Mouse (Mus musculus): ENCODE data around the gene Plgrkt. TPM values are rescaled to one million over a fixed set of nuclear protein-coding genes. Genes with fewer than 3 reads are reported as not detected.
A peak's percentile ranks its signal among the peaks of the same experiment; 100 is the strongest.
"Not testable (repeated sequence)": the region's sequence is repeated elsewhere in the genome, so short reads cannot be mapped to it uniquely, and the experiment has no call there.

Gene Plgrkt
- total RNA-seq (2017) = 110 to 162 TPM (median 162 TPM) in 3 replicates

- ATAC-seq (replicated peaks; ENCODE audit: insufficient number of reproducible peaks, low FRiP score, low TSS enrichment, poor library complexity, severe bottlenecking) = peak; percentile 83
Observed at GRCm38 (mm10) chr19:29366969-29367622, at the start of gene Plgrkt, which contains the start of gene Cd274. Plgrkt (minus strand) TSS chr19:29367390. Cd274 (plus strand) TSS chr19:29367455.

DNA sequence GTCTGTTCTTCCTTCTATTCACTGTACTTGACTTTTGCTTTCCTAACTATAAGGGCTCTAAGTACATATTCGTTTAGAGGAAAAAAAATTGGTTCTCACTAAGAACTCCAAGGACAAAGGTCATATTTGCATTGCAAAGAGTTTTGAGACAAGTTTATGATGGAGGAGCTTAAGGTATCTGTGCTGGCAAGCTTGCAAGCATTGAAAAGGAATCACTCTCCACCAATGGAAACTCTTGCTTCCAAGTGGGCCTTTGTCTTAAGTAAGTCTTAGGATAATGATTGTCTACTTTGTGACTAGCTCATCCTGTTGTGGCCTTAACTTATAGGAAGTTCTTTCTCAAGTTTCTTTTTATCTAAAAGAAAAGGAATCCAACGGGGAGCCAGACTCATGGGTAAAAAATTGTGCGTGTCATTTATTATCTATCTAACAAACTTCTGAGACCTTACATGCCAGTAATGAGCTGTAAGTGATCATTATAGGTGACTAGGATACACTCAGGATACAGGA lies 49.3 kb upstream of the Plgrkt start:
- ATAC-seq (replicated peaks; ENCODE audit: insufficient number of reproducible peaks, low FRiP score, low TSS enrichment, poor library complexity, severe bottlenecking) = no peak

- not testable (repeated sequence) for ATAC-seq (replicated peaks; ENCODE audit: insufficient number of reproducible peaks, low FRiP score, low TSS enrichment, poor library complexity, severe bottlenecking)
Observed at GRCm38 (mm10) chr19:29414917-29415316, 47.7 kb upstream of the Plgrkt start.

DNA sequence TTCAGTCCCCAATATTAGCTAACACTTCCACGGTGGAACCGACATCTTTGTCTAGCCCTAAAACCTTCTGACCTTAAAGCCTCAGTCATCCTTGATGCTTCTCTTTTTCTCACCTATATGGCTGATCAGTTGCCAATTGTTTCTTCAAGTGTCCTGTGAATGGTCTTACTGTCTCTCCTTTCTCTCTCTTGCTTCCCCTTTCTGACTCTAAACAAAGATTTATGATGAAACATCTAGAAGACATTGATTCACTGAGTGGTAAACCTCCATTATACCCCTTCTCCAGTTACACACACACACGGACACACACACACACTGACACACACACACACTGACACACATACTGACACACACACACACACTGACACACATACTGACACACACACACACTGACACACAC lies 47.3 kb upstream of the Plgrkt start:
- peak; percentile 40 for ATAC-seq (replicated peaks; ENCODE audit: insufficient number of reproducible peaks, low FRiP score, low TSS enrichment, poor library complexity, severe bottlenecking)

GRCm38 (mm10) chr19:29412476-29413420 lies 45.6 kb upstream of the Plgrkt start:
- ATAC-seq (replicated peaks; ENCODE audit: insufficient number of reproducible peaks, low FRiP score, low TSS enrichment, poor library complexity, severe bottlenecking) = no peak

DNA sequence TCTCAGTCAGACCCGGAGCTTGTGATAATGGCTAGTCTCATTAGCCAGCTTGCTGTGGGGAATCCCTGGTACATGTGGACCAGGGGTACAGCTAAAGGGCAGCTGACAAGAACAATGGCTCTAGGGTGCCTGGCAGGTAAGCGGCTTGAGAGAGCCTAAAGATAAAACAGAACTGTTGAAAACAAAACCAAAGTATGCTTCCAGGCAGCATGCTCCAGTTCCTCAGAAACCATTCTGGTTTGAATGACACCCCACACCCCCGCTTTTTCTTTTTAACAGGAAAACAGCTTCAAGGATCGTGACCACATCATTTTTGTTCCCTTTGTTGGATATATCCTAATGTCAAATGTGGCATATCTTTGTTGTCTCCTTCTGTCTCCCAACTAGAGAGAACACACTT lies 43.4 kb upstream of the Plgrkt start, which contains the start of gene Pdcd1lg2:
TSS of gene Pdcd1lg2 (plus strand) at position 301 of the 400 bp plus-strand sequence.
- ATAC-seq (replicated peaks; ENCODE audit: insufficient number of reproducible peaks, low FRiP score, low TSS enrichment, poor library complexity, severe bottlenecking) = no peak

DNA sequence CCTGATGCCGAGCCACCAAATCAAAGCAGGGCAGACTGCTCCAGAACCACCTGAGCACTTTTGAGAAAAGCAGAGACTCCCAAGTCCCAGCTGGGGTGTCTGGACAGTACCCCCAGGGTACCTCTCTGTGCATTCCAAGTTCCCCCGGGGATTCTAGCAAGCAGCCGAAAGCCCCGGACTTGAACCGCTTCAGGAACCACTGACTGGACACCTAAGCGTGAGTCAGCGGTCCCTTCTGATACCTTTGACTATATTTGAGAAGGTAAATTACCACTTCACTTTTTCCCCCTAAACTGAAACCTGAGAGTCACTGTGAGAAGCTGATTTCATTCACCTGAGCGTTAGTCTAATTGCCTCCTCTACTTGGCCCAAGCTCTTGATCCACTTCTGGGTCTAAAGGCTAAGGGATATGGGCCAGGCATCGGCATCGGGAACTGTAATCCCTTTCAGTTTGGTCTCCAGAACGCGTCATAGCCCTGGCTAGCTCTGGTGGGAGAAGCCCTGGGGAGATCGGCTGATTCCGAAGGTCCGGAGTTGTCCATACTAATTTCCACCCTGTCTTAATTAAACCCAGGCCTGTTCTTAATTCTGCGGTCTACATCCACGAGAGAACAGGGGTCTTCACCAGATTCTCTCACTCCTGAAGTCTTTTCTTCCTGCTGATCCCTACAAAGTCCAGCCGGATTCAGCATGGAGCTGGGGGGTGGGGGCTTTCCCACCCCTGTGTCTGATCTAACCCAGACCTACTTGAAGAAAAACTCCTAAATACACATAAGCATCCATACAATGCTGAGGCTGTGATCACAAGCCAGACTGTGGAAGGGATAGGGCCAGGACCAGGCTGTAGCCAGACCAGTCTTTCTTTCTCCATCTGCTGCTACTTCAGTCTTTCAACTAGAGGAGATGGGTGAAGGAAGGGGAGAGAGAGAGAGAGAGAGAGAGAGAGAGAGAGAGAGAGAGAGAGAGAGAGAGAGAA lies 39.1 kb upstream of the Plgrkt start:
- ATAC-seq (replicated peaks; ENCODE audit: insufficient number of reproducible peaks, low FRiP score, low TSS enrichment, poor library complexity, severe bottlenecking) = no peak

DNA sequence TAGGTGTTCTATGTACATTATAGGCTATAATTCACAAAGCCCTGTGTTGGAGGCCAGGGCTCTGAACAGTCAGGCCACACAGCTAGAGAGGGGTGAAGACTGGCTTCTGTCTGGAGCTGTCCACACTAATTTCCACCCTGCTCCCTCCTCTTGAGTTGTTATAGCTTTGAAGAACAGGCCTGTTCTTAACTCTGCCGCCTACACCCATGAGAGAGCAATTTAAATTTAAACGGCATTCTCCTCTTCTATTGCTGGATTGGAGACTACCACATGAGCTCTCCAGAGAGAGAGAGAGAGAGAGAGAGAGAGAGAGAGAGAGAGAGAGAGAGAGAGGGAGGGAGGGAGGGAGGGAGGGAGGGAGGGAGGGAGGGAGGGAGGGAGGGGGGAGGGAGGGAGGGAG lies 38.2 kb upstream of the Plgrkt start:
- ATAC-seq (replicated peaks; ENCODE audit: insufficient number of reproducible peaks, low FRiP score, low TSS enrichment, poor library complexity, severe bottlenecking) = no peak

DNA sequence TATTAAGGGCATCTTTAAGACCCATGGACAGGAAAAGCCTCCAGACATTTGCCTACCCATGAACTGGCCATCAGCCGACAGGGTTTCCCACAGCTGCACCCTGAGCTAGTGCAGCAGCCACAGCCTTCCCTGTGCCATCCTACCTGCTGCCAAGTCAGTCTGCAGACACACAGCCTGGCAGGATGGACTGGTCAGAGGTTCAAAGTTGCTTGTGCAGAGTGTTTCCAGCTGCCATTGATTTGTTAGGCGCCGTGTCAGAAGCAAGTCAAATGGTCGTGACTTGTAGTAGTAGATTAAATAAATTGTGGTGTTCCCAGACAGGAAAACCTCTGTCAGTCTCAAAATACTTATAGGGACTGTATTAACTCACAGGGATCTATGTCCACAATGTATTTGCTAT lies 36.1 kb upstream of the Plgrkt start:
- no peak for ATAC-seq (replicated peaks; ENCODE audit: insufficient number of reproducible peaks, low FRiP score, low TSS enrichment, poor library complexity, severe bottlenecking)

GRCm38 (mm10) chr19:29402621-29403020 lies 35.4 kb upstream of the Plgrkt start:
- no peak for ATAC-seq (replicated peaks; ENCODE audit: insufficient number of reproducible peaks, low FRiP score, low TSS enrichment, poor library complexity, severe bottlenecking)

- no peak for ATAC-seq (replicated peaks; ENCODE audit: insufficient number of reproducible peaks, low FRiP score, low TSS enrichment, poor library complexity, severe bottlenecking)
Observed at GRCm38 (mm10) chr19:29400466-29400865, 33.3 kb upstream of the Plgrkt start.

DNA sequence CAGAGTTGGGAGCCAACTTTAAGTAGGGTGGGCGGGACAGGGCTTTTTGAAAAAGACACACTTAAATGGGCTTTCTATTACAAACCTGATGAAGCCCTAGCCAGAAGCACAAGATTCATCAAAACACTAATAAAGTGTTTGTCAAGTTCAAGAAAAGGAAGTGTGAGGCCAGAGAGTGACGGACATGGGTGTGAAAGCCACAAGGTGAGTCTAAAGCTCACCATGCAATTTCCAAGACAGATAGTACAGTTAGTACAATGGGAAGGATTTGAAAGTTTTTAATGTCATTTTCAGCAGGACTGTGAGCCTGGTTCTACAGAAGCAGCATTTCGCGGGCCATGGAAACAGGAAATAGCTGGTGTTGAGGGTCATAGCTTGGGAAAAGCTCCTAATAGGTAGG lies 32.6 kb upstream of the Plgrkt start:
- ATAC-seq (replicated peaks; ENCODE audit: insufficient number of reproducible peaks, low FRiP score, low TSS enrichment, poor library complexity, severe bottlenecking) = 0 out of 2 replicates have a peak, but pooled peaks have one; percentile 42

DNA sequence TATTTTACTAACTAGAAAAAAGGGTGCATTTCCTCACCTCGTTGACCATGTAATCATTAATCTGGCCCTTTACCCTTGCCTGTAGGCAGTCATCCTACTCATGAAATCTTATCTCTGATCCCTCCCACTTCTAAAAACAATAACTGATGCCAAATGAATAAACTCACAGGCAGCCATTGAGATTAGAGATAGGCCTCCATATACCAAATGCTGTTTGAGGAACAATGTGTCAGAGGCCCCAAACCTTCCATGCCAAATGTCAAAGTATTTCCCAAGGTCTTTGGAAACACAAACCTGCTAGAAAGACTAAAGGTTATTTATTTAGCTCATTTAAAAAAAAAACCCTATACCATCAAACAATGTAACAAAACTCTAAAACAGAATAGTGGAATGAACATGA lies 29.2 kb upstream of the Plgrkt start:
- no peak for ATAC-seq (replicated peaks; ENCODE audit: insufficient number of reproducible peaks, low FRiP score, low TSS enrichment, poor library complexity, severe bottlenecking)

DNA sequence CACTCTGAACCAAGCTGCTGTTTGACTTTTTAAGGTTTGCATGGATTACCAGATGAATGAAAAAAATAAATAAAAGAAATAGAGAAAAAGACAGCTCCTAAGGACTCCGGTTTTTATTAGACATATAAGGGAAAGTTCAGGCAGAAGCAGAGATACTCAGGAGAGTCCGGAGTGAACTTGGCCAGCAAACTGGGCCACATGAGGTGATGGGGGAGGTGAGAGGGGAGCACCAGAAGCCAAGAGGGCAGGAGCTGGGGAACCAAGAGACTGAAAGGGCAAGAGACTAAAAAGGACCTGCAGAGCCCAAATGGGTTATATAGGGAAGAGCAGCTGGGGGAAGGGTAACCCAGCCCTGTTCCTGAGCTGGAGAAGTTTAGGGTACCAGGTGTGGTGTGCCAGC lies 27.5 kb upstream of the Plgrkt start:
- no peak for ATAC-seq (replicated peaks; ENCODE audit: insufficient number of reproducible peaks, low FRiP score, low TSS enrichment, poor library complexity, severe bottlenecking)

DNA sequence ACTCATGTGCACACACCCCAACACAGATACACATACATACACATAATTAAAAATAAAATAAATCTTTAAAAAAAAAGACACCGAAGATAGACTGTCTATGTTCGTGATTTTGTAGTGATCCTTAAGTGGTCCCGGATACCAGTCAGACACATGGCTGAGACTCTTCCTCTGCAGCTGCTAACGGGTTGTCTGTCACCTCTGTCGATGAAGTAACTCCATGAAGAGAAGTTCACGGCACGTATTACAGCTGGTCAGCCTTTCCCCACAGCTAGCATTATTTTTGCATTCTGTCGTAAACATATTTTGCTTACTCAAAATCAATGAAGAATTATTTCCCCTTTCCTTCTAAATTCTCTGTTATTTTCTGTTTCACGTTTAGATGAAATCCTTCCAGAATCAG lies 26.1 kb upstream of the Plgrkt start:
- no peak for ATAC-seq (replicated peaks; ENCODE audit: insufficient number of reproducible peaks, low FRiP score, low TSS enrichment, poor library complexity, severe bottlenecking)

DNA sequence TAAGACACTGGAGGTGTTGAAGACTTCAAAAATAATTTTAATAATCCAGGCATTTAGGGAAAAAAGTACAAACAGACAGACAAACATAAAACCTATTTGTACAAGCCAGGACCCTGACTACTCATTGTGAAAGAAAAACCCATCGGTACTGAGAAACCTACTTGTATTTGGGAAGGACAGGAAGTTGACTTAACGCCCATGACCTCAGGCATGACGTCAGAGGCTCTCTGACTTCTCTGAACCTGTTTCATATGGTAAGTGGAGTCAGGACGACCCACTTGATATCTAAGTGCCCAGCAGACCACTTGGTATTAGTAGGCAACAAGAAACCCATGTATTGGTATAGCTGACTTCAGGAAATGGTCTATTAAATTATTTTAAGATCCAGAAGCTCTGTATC lies 24.1 kb upstream of the Plgrkt start:
- ATAC-seq (replicated peaks; ENCODE audit: insufficient number of reproducible peaks, low FRiP score, low TSS enrichment, poor library complexity, severe bottlenecking) = 0 out of 2 replicates have a peak, but pooled peaks have one; percentile 44

DNA sequence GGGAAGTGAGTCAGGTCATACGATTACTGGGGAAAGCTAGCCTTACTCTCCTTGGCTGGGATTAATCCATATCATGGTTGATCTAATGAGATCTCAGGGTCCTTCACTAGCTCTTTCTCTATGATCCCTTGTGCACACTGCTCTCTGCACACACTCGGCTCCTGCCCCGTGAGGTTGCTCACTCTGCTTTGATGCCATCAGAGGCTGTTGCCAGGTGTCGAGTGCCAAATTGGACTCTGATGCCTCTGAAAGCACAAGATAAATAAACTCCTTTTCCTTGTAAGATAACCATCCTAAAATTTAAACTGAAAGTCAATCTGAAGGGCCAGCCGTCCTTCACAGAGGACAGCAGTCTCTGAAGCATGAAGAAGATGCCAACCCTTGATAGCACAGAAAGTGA lies 23.3 kb upstream of the Plgrkt start:
- no peak for ATAC-seq (replicated peaks; ENCODE audit: insufficient number of reproducible peaks, low FRiP score, low TSS enrichment, poor library complexity, severe bottlenecking)

- no peak for ATAC-seq (replicated peaks; ENCODE audit: insufficient number of reproducible peaks, low FRiP score, low TSS enrichment, poor library complexity, severe bottlenecking)
Observed at GRCm38 (mm10) chr19:29388818-29389217, 21.6 kb upstream of the Plgrkt start.
